Mouse (Mus musculus) kidney, postnatal 4 days (tissue): ENCODE results near the gene Cobl.
A peak's percentile ranks its signal among the peaks of the same experiment; 100 is the strongest.

Experiments
- DNase-seq, 2 experiments: peaks; one replicate each; pipeline ENCODE4 v3.0.0; 2021; ENCODE audit warnings: mixed read lengths in 2 of 2

Cobl gene

DNA sequence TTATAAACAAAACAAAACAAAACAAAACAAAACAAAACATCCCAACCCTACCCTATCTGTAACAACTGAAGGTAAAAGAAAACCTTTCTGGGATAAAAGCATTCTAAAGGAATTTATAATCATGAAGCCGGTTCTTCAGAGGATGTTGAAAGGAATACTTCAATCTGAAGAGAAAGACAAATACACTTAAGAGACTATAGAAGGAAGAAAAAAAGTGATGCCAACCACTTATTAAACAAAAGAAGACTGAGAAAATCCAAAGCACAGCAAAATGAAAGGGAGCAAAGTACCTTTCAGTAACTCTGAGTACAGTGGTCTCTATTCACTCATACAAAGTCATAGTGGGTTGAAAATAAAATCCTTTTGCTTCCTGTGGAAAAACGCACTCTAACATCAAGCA is 256.2 kb downstream of the Cobl start:
- no peak for DNase-seq

DNA sequence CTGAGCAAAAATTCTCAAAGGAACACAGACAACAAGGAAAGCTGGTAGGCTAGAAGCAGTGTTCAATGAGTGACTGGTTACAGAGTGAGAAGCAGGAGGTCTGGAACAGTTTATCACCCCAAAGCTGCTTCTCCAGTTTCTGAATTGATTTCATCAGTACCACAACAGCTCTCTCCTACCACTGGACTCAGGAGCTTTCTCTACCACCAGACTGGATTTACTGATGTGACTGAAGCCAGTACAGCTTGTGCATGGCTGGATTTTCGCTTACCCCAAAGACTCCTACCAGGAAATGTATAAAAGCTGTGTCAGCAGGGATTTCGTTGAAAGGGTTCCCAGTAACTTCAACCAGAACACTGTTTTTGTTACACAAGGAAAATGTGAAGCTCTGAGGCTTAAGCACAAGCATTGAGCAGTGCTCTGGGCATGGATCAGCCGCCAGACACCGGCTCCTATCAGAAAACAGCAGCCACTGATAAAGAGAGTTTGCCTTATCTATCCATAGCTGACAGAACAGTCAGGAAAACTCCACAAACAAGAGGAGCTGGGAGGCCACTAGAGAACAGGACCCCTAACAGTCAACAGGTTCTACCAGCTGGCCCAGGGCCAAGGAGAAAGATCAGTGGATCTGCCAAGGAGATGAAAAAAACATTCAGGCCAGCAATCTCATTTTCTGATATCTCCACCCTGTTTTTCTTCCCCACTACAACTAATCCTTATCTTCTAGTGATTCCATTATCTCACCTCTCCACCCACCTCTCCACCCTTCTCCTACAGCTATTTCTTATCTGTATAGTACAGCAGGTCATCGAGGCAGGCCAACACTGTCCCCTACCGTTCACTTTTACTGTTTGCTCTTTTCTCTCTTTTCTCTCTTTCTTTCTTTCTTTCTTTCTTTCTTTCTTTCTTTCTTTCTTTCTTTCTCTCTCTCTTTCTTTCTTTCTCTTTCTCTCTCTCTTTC is 259.3 kb downstream of the Cobl start:
- DNase-seq, result no peak

DNA sequence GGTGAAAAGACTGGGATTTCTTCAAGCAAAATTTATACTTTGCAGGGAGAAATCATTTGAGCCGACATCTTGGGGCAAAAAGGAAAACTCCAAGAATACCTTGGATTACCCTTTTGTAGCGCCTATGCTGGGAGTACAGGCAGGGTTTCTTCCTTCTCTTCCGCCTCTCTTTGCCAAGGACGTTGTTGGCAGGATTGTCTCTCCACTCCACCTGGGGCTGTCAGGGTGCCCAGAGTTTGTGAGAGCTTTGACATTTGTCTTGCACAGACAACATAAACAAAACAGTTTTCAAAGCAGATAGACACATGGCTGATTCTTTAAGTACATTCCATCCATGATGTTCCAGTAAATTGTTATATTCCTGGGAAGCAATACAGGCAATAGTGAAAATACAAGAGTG is 265.3 kb downstream of the Cobl start:
- DNase-seq, result no peak

DNA sequence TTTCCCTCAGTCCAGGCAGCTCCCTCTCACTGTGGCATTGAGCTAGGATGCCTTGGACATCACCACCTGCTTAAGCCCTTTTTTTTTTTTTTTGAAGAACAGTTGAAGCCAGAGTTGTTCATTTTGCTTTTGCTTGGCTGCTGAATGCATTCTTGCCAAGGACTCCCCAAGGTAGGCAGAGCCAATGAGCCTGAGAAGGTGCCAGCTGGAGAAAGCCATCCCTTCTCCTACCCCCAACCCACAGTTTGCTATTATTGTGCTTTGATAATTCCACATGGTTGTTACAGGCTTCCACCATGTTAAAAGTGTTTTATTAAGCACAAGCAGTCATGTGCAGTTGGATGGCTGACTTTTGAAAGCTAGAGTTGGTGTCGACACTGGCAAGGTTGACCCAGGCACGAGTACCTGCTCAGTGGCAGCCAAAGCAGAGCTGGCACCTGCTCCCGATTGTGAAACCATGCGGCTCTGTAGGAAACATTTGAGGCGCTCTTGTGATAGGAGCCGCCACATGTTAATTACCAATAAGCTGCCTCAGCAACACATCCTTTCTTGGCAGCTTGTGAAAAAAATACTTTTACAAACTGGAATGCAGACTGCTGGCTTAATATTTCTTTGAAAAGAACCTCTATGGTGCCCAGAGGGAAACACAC is 265.9 kb downstream of the Cobl start:
- no peak for DNase-seq

DNA sequence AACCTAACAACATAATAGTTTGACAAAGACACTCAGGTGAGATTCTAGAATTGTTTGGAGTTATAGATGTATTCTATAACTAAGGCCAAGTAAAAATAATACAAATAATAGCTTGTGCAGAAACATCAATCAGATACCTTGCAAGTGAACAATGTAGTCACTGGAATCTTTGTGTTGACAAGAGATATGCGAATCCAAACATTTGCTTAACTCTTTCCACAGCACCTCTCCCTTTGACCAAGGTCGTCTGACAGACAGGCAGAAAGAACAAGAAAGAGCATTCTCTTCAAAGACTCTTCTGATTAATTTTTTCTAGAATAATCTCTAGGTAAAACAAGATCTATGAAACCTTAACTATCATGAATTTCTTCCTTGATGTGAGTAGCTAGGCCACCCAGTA is 266.7 kb downstream of the Cobl start:
- DNase-seq, result no peak

DNA sequence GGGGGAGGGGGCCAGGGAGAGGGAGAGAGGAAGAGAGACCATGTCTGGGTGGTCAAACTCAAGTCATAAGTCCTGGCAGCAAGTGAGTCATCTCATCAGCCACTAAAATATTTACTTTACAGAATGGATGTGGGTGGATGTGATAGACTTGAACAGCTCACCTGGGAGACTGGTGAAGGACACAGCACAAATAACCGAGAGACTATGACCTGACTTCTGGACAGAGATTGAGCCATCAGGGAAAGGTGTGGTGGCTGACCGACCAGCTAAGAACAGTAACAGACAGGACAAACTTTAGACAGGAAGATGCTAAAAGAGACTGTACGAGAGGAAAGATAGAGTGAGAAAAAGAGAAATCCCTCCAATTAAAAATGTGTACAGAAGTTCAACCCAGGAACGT is 267.2 kb downstream of the Cobl start:
- no peak for DNase-seq

DNA sequence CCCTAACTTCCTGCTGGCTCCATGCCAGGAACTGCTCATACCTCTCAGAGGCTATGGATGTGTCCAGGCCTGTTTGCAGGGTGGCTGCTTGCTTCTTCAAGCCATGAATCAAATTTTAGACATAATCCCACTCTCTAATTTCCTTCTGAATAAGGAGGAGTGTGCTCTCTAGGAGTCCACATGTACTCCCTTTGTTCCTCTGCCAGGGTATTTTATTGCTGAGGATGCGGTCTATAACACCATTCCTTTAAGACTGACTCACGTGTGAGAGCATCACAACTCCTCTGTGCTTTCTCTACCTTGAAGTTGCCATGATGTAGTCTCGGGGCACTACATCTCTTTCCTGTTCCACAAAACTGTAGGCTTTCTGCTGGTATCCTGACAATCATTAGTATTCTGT is 269.4 kb downstream of the Cobl start:
- peak; percentile 6 to 10 for DNase-seq

DNA sequence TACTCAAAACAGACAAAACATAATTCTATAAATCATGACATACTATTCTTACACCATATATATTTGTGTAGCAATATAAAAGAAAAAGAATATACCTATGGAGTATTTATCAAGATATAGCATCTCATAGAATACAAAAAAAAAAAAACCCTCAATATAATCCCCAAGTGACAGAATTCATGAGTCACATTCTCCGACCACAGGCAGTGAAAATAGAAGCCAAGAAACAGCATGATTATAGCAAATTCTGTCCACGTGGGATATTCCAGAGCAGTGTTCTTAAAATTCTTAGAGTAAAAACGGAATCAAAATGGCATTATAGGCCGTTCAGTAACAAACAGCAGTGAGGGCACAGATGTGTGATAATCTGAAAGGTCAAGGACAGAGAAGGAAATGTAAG is 271.4 kb downstream of the Cobl start:
- no peak for DNase-seq

DNA sequence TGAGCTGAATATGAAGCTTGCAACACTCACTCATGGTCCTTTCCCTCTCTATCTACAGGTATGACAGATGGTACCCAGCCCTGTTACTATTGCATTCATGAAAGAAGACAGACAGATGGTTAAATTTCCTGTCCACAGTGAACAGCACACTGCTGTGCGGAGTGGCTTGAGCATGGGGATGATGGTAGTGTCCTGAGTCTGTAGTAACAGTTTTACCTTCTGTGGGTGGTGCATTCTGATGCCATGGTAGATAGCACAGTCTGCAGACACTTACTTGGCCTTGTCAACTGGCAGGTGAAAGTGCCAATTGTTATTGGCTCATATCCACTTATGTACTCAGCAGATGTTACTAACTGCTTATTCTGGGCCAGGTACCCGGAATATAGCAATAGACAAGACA is 273.4 kb downstream of the Cobl start:
- DNase-seq, result no peak

DNA sequence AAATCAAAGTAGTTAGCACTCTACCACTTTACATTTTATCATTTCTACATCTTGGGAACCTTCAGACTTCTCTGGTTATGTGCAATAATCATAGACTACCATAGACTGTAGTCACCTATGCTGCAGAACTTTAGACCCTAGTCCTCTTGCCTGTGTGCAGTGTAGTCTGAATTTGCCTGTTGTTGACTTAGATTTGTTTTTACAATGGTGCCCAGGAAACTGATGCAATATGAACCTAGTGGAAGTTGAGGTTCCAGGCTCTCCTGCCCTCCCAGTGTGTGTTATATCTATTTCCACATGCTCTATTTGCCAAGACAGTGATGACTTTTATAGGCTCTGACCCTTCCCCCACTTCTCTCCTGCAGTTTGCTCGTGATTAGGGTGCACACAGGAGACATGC is 274.3 kb downstream of the Cobl start:
- no peak for DNase-seq
